Mouse (Mus musculus): ENCODE results near the gene 2610021A01Rik. TPM values are rescaled to one million over a fixed set of nuclear protein-coding genes. Genes with fewer than 3 reads are reported as not detected.
"Not testable (repeated sequence)": the region's sequence is repeated elsewhere in the genome, so short reads cannot be mapped to it uniquely, and the experiment has no call there.

2610021A01Rik gene
- polyA plus RNA-seq, 1 experiment from 2014 or later, result 6.9 TPM

GRCm38 (mm10) chr7:41616241-41616640, 17.2 kb downstream of the 2610021A01Rik start:
- not testable (repeated sequence) for H3K4me2 ChIP-seq (ENCODE audit: low read depth, low read length); H3K27ac ChIP-seq (ENCODE audit: low read length); ATAC-seq (replicated peaks; ENCODE audit: extremely low read depth, insufficient read depth, low FRiP score); H3K4me1 ChIP-seq (ENCODE audit: control insufficient read depth, insufficient read depth, low read length); H3K4me3 ChIP-seq (ENCODE audit: low read length); H3K9ac ChIP-seq (ENCODE audit: low read length); H3K27me3 ChIP-seq (ENCODE audit: control insufficient read depth, insufficient read depth, low read length); H3K9me3 ChIP-seq (replicated peaks; ENCODE audit: control insufficient read depth, low read length)
- peaks cover 20% of the 10 kb centered on the region; the same call in 1 of the 2 replicates for H3K36me3 ChIP-seq (ENCODE audit: control insufficient read depth, insufficient read depth)
- 96% methylated on average over 1 of the region's 1 CpGs for WGBS

GRCm38 (mm10) chr7:41632409-41633220, 33.6 kb downstream of the 2610021A01Rik start, which contains the start of gene Zfp788:
TSS of gene Zfp788 (plus strand) at chr7:41633203.
- Histone ChIP-seq H3K36me3 (ENCODE audit: control insufficient read depth, insufficient read depth) (peaks cover 25% of the 10 kb centered on the region), H3K4me1 (ENCODE audit: control insufficient read depth, insufficient read depth, low read length) (0 out of 2 replicates have a peak, but pooled peaks cover 5% of the 10 kb centered on the region), H3K9me3 (replicated peaks; ENCODE audit: control insufficient read depth, low read length) (peaks cover 4% of the 10 kb centered on the region), H3K27ac (ENCODE audit: low read length) (peak within 1 kb of the TSS; percentile 98), H3K4me2 (ENCODE audit: low read depth, low read length) (peak within 1 kb of the TSS; percentile 95), H3K4me3 (ENCODE audit: low read length) (peak within 1 kb of the TSS; percentile 72), H3K9ac (ENCODE audit: low read length) (peak within 1 kb of the TSS; percentile 85), H3K27me3 (ENCODE audit: control insufficient read depth, insufficient read depth, low read length) (no peaks in the 10 kb centered on the region)
- 2% methylated on average over 27 of the region's 27 CpGs for WGBS
- ATAC-seq (replicated peaks; ENCODE audit: extremely low read depth, insufficient read depth, low FRiP score), result peak; percentile 98

- WGBS, result under 1% methylated on average over 26 of the region's 26 CpGs
- Histone ChIP-seq H3K9ac (ENCODE audit: low read length) (peak overlapping the region; percentile 85), H3K27ac (ENCODE audit: low read length) (peak overlapping the region; percentile 98), H3K36me3 (ENCODE audit: control insufficient read depth, insufficient read depth) (peaks cover 22% of the 10 kb centered on the region), H3K4me3 (ENCODE audit: low read length) (peak overlapping the region; percentile 72), H3K4me2 (ENCODE audit: low read depth, low read length) (peak overlapping the region; percentile 95), H3K9me3 (replicated peaks; ENCODE audit: control insufficient read depth, low read length) (peaks cover 4% of the 10 kb centered on the region), H3K4me1 (ENCODE audit: control insufficient read depth, insufficient read depth, low read length) (0 out of 2 replicates have a peak, but pooled peaks cover 5% of the 10 kb centered on the region), H3K27me3 (ENCODE audit: control insufficient read depth, insufficient read depth, low read length) (no peaks in the 10 kb centered on the region)
- peak; percentile 95 for ATAC-seq (replicated peaks; ENCODE audit: extremely low read depth, insufficient read depth, low FRiP score)
These were observed 34.4 kb downstream of the 2610021A01Rik start for GRCm38 (mm10) chr7:41633221-41633984.

GRCm38 (mm10) chr7:41674326-41674725, 75.3 kb downstream of the 2610021A01Rik start:
- not testable (repeated sequence) for H3K4me1 ChIP-seq (ENCODE audit: control insufficient read depth, insufficient read depth, low read length); H3K4me2 ChIP-seq (ENCODE audit: low read depth, low read length); H3K9ac ChIP-seq (ENCODE audit: low read length); H3K27me3 ChIP-seq (ENCODE audit: control insufficient read depth, insufficient read depth, low read length); H3K27ac ChIP-seq (ENCODE audit: low read length); ATAC-seq (replicated peaks; ENCODE audit: extremely low read depth, insufficient read depth, low FRiP score); H3K9me3 ChIP-seq (replicated peaks; ENCODE audit: control insufficient read depth, low read length); H3K4me3 ChIP-seq (ENCODE audit: low read length); H3K36me3 ChIP-seq (ENCODE audit: control insufficient read depth, insufficient read depth)
- 60% methylated on average over 1 of the region's 1 CpGs for WGBS

Other genes starting within 250 kb of the 2610021A01Rik start
- 10.7 and 13.7 TPM in 2 replicates for gene AI987944, start 205.9 kb upstream of the 2610021A01Rik start, polyA plus RNA-seq (2015; fragmentation: Nextera tagmentation; extraction: Ambion mirVana)
- 0.14 and 0.22 TPM in 2 replicates for gene Vmn2r57, start 150.5 kb upstream of the 2610021A01Rik start, polyA plus RNA-seq (2015; fragmentation: Nextera tagmentation; extraction: Ambion mirVana)
- gene Gm20449, start 99.8 kb upstream of the 2610021A01Rik start, polyA plus RNA-seq (2015; fragmentation: Nextera tagmentation; extraction: Ambion mirVana), result 0.06 and 0.08 TPM in 2 replicates
- gene AW146154, start 99.3 kb upstream of the 2610021A01Rik start, polyA plus RNA-seq (2015; fragmentation: Nextera tagmentation; extraction: Ambion mirVana), result 6.7 and 8.8 TPM in 2 replicates
- not detected in 2 replicates for gene Gm6871, start 25.6 kb upstream of the 2610021A01Rik start, polyA plus RNA-seq (2015; fragmentation: Nextera tagmentation; extraction: Ambion mirVana)
- gene Zfp788, start 34.0 kb downstream of the 2610021A01Rik start, polyA plus RNA-seq (2015; fragmentation: Nextera tagmentation; extraction: Ambion mirVana), result 5.9 and 6.4 TPM in 2 replicates